Mouse (Mus musculus) midbrain, embryonic 16.5 days (tissue): Measurements from ENCODE around the gene Cngb1. TPM values are rescaled to one million over a fixed set of nuclear protein-coding genes. Genes with fewer than 3 reads are reported as not detected.

Source experiments
- ATAC-seq: fragments of 200-750 bp; cut with Nextera tagmentation; 2 replicates; pipeline ENCODE4 v1.8.0; 2017; ENCODE audit warnings: moderate TSS enrichment
- H3K27ac ChIP-seq: fragments of 300-500 bp; sonication (generic); 2 replicates; pipeline ENCODE4 v1.5.1; 2014; ENCODE audit warnings: mild to moderate bottlenecking, low read length, mixed read lengths
- H3K27me3 ChIP-seq: fragments of 300-500 bp; sonication (generic); 2 replicates; pipeline ENCODE4 v1.6.1; 2014; ENCODE audit warnings: low read depth, low read length, mixed read lengths; ENCODE audit not compliant: control insufficient read depth, insufficient read depth
- H3K36me3 ChIP-seq: fragments of 300-500 bp; sonication (generic); 2 replicates; pipeline ENCODE4 v1.6.1; 2014; ENCODE audit warnings: mild to moderate bottlenecking, low read length, moderate library complexity, mixed read lengths; ENCODE audit not compliant: control insufficient read depth, insufficient read depth
- H3K4me1 ChIP-seq: fragments of 300-500 bp; sonication (generic); 2 replicates; pipeline ENCODE4 v1.6.1; 2014; ENCODE audit warnings: mild to moderate bottlenecking, low read length, mixed read lengths; ENCODE audit not compliant: control insufficient read depth, insufficient read depth
- H3K4me2 ChIP-seq: fragments of 300-500 bp; sonication (generic); 2 replicates; pipeline ENCODE4 v1.6.1; 2014; ENCODE audit warnings: mild to moderate bottlenecking, low read length, mixed read lengths
- H3K4me3 ChIP-seq: fragments of 300-500 bp; sonication (generic); 2 replicates; pipeline ENCODE4 v1.5.1; 2014; ENCODE audit warnings: low read depth, mild to moderate bottlenecking, low read length, moderate library complexity, mixed read lengths
- H3K9ac ChIP-seq: fragments of 300-500 bp; sonication (generic); 2 replicates; pipeline ENCODE4 v1.6.1; 2014; ENCODE audit warnings: low read depth, low read length, mixed read lengths
- H3K9me3 ChIP-seq: fragments of 300-500 bp; sonication (generic); replicated peaks from 2 replicates; pipeline ENCODE4 v1.6.1; 2014; ENCODE audit warnings: mild to moderate bottlenecking, low read length, mixed read lengths; ENCODE audit not compliant: control insufficient read depth, poor library complexity, severe bottlenecking
- WGBS: fragments of 180-500 bp; shearing (Covaris S2); extraction: QIAGEN DNeasy Blood & Tissue Kit; methylation state at CpG from one replicate; pipeline ENCODE4 v1.1.7; 2014; 5-methylcytosine and 5-hydroxymethylcytosine counted together
- polyA plus RNA-seq: library from polyadenylated mRNA; unstranded; fragments of >200 nt; fragmentation: Nextera tagmentation; extraction: Ambion mirVana; gene quantifications from 2 replicates; pipeline ENCODE4 v1.2.1, GENCODE M21; 2015

Gene Cngb1
- polyA plus RNA-seq, 1 experiment from 2014 or later = 0.51 TPM

DNA sequence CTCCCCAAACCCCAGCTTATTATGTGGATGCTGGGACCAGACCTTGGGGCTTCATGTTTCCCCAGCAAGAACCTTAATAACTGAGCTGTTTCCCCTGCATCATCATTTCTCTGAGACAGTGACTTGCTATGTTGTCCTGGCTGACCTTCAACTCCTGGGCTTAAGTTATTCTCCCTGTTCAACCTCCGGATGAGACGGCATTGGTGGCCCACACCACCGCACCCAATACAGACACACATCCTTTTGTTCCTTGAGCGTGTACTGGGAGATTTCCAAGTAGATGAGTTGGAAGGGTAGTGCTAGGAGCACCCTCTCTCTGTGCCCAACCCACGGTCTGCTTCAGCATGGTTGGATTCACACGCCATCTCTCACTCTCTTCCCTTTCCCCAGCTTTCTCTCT, 7.5 kb upstream of the Cngb1 start:
- H3K9ac ChIP-seq = no peak overlapping the region

DNA sequence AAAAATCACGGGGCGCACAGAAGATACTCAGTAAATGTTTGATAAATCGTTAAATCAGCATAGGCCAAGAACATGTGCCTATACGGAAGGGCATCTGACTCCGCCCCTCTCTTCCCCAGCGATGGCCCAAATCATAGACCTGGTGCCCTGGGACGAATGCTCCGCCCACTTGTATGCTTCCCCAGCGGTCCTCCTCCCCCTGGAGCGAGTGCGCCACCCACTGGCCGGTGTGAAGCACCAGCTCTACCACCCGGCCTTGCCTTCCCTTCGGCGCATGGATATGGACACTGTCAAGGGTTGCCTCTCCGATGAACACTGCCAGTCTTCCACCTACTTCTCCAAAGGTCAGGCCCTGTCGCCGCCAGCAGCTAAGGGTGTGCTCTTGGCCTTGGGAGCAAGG, 6.5 kb upstream of the Cngb1 start:
- WGBS = 66% methylated on average over 18 of the region's 18 CpGs
- no peaks in the 10 kb centered on the region for H3K27me3 ChIP-seq
- H3K9me3 ChIP-seq = no peaks in the 10 kb centered on the region
- no peak for ATAC-seq
- H3K4me3 ChIP-seq = no peak overlapping the region
- H3K27ac ChIP-seq = no peak overlapping the region
- H3K36me3 ChIP-seq = no peaks in the 10 kb centered on the region
- no peak overlapping the region for H3K9ac ChIP-seq
- no peak overlapping the region for H3K4me2 ChIP-seq
- peaks cover 6% of the 10 kb centered on the region; the same call in 1 of the 2 replicates for H3K4me1 ChIP-seq

More for the DNA sequence above, 7.5 kb upstream of the Cngb1 start:
- no peak overlapping the region for H3K27ac ChIP-seq
- no peak for ATAC-seq
- no peaks in the 10 kb centered on the region for H3K36me3 ChIP-seq
- H3K4me1 ChIP-seq = peaks cover 6% of the 10 kb centered on the region; the same call in 1 of the 2 replicates
- H3K4me2 ChIP-seq = no peak overlapping the region
- H3K9me3 ChIP-seq = no peaks in the 10 kb centered on the region
- no peak overlapping the region for H3K4me3 ChIP-seq
- 89% methylated on average over 6 of the region's 6 CpGs for WGBS
- H3K27me3 ChIP-seq = no peaks in the 10 kb centered on the region

DNA sequence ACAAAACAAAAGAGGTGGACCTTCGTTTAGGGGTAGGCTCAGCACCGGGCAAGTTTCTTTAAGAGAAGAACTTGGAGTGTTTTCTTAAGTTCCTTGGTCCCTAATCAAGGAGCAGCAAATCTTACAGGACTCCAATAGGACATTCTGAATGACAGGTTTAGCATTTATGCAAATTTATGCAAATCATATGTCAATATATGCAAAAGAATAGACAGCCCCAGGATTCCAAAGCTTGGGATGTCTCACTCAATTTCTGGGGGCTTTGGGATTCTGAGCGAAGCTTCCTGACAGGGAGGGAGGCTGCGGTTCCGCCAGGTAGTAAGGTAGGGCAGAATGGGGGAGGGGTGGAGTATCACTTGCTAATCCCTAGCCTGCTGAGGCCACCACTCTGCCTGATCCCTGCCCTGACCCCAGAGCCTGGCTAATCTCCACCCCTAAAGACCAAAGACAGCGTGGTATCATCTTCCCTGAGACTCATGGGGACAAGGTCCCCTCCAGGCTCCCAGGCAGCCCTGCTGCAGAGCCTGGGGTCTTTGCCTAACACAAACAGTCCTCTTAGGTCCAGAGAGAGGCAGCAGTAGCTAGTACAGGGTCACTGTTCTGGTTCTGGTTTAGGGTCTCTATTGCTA, 4.1 kb upstream of the Cngb1 start, which contains the start of gene Tepp:
Gene Tepp (plus strand): TSS at position 225 of the 629 bp plus-strand sequence.
- H3K36me3 ChIP-seq = no peaks in the 10 kb centered on the region
- 0 out of 2 replicates have a peak within 1 kb of the TSS, but pooled peaks have one; percentile 30 for H3K9ac ChIP-seq
- 0 out of 2 replicates have a peak, but pooled peaks have one; percentile 32 for ATAC-seq
- no peak within 1 kb of the TSS for H3K27ac ChIP-seq
- H3K4me3 ChIP-seq = no peak within 1 kb of the TSS
- no peaks in the 10 kb centered on the region for H3K9me3 ChIP-seq
- peaks cover 8% of the 10 kb centered on the region; the same call in 1 of the 2 replicates for H3K4me1 ChIP-seq
- H3K4me2 ChIP-seq = 0 out of 2 replicates have a peak within 1 kb of the TSS, but pooled peaks have one; percentile 18
- 20% methylated on average over 6 of the region's 6 CpGs for WGBS
- H3K27me3 ChIP-seq = no peaks in the 10 kb centered on the region

DNA sequence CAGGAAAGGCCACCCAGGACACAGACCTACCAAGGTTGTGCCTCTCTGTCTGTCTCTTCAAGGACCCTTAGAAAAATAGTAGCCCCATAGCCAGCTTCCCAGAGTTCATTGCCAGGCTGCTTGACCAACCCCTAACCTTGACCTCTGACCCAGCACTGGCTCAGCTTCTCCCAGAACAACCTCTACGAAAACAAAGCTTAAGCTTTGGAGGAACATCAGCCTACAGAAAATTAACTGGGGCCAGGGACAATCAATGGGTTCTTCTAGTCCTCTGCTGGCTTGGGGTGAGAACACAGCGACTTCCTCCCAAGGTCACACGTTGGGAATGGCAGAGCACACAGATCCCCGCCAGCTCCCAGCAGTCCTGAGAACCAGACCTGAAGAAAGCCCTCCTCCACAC, 859 bp downstream of the Cngb1 start:
- Histone ChIP-seq H3K4me3 (no peak overlapping the region), H3K27ac (no peak overlapping the region), H3K4me1 (peaks cover 5% of the 10 kb centered on the region; the same call in 1 of the 2 replicates), H3K9me3 (no peaks in the 10 kb centered on the region), H3K9ac (no peak overlapping the region), H3K27me3 (no peaks in the 10 kb centered on the region), H3K36me3 (no peaks in the 10 kb centered on the region), H3K4me2 (no peak overlapping the region)
- ATAC-seq = no peak
- WGBS = 77% methylated on average over 4 of the region's 4 CpGs

DNA sequence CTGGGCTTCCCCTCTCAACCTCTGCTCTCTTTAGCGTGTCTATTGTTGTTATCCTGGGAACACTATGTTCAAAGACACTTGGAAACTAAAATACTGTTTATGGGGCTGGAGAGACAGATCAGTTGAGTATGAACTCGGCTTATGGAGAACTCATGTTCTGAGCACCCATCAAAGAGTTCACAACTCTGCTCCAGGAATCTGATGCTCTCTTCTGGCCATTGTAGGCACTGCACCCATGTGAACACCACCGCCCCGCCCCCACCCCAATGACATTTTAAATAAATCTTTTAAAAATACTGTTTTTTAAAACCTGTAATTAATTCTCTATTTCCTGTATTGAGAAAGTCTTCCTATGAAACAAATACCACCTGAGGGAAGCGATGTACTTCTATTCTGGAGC, 4.0 kb downstream of the Cngb1 start:
- H3K4me3 ChIP-seq = no peak overlapping the region
- H3K9me3 ChIP-seq = no peaks in the 10 kb centered on the region
- WGBS = 20% methylated on average over 5 of the region's 5 CpGs
- H3K4me1 ChIP-seq = peaks cover 2% of the 10 kb centered on the region; the same call in 1 of the 2 replicates
- H3K9ac ChIP-seq = no peak overlapping the region
- H3K27ac ChIP-seq = no peak overlapping the region
- no peaks in the 10 kb centered on the region for H3K36me3 ChIP-seq
- no peaks in the 10 kb centered on the region for H3K27me3 ChIP-seq
- ATAC-seq = no peak
- H3K4me2 ChIP-seq = no peak overlapping the region

DNA sequence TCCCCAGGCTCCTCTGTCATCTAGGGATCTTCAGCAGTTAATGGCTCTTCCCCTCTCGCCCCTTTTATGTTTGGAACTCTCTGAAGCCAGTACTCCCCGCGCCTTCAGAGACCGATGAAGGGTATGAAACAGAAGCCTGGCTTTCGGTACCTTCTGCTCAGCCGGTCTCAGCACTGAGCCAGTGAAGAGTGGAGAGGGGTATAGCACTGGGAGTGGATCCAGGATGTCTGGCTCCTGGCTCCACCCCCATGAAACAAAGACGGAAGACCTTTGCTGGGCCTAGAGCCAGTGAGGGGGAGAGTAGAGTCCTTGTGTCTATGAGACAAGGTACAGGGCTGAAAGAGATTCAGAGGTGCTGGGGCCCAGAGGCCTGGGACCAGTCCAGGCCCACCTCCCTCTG, 12.5 kb downstream of the Cngb1 start:
- H3K36me3 ChIP-seq = no peaks in the 10 kb centered on the region
- no peak overlapping the region for H3K4me3 ChIP-seq
- no peaks in the 10 kb centered on the region for H3K4me1 ChIP-seq
- no peak for ATAC-seq
- H3K9ac ChIP-seq = no peak overlapping the region
- no peaks in the 10 kb centered on the region for H3K27me3 ChIP-seq
- no peak overlapping the region; the same call in 1 of the 2 replicates for H3K27ac ChIP-seq
- 64% methylated on average over 7 of the region's 7 CpGs for WGBS
- H3K9me3 ChIP-seq = no peaks in the 10 kb centered on the region
- H3K4me2 ChIP-seq = no peak overlapping the region

DNA sequence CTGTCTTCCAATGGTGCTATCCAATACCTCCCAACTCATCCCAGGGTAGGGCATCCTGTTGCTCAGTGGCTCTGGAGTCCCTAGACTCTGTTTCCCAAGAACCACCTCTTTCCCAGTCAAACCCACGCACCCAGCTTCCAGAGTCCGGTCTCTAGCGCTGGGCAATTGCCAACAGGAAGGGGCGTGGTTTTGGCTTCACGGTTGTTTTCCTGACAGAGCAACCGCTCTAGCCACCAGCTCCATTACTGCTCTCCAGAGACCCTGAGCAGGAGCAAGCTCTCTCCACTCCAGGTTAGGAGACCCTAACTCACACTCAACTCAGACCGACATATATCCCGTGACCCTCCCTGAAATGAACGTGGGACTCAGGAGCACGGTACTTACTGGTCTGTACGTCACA, 13.2 kb downstream of the Cngb1 start:
- Histone ChIP-seq H3K4me3 (no peak overlapping the region), H3K27me3 (no peaks in the 10 kb centered on the region), H3K27ac (no peak overlapping the region), H3K36me3 (no peaks in the 10 kb centered on the region), H3K4me2 (no peak overlapping the region), H3K9me3 (no peaks in the 10 kb centered on the region), H3K9ac (no peak overlapping the region), H3K4me1 (no peaks in the 10 kb centered on the region)
- 83% methylated on average over 11 of the region's 11 CpGs for WGBS
- ATAC-seq = no peak

DNA sequence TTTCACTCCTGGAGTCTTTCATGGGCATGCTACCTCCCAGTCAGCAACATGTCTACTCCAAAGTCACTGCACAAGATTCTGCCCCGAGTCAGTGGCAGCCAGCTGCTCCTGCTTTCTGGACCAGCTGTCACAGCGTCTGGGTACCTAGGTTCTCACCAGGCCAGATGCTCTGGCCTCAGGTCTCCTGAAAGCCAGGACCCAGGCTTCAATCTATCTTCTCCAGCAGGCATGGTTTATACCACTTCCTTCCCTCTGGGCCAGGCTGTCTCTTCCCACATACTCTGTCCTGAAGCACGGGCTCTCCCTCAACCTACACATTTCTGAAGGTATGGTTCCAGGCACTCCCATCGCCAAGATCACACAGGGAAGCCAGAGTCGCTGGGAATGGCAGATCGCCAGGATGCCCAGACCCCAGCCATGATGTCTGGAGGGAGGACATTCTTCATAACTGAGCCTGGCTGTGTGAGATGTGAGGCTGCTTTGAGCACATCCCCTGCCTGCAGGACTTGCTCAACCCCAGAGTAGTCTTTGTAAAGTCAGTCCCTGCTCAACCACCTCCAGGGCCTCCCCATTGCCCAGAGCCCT, 17.2 kb downstream of the Cngb1 start:
- Histone ChIP-seq H3K4me1 (no peaks in the 10 kb centered on the region), H3K9ac (no peak overlapping the region), H3K36me3 (no peaks in the 10 kb centered on the region), H3K4me3 (no peak overlapping the region), H3K4me2 (no peak overlapping the region), H3K27me3 (no peaks in the 10 kb centered on the region), H3K27ac (no peak overlapping the region), H3K9me3 (no peaks in the 10 kb centered on the region)
- 68% methylated on average over 6 of the region's 6 CpGs for WGBS
- ATAC-seq = no peak

DNA sequence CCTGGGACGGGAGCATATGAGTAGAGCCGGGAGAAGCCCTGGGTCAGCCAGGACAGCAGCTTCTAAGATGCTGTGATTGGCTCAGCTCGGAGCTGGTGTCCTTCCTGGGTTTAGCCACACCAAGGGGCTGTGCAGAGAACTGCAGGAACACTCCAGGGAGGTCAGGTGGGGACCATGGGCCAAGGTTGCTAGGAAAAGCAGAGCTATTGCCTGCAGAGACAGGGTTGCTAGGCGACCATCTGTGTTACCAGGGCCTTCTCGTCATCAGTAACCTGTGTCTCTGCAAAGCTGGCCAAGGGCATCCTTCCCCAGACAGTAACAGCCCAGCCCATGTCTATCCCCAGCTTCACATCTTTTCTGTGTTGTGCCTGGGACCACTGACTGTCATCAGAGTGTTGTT, 24.9 kb downstream of the Cngb1 start:
- H3K27ac ChIP-seq = peak overlapping the region; percentile 31
- WGBS = 50% methylated on average over 5 of the region's 5 CpGs

More for the DNA sequence above, 24.9 kb downstream of the Cngb1 start:
- H3K4me2 ChIP-seq = no peak overlapping the region
- ATAC-seq = peak; percentile 80
- no peaks in the 10 kb centered on the region for H3K27me3 ChIP-seq
- no peaks in the 10 kb centered on the region for H3K9me3 ChIP-seq
- no peaks in the 10 kb centered on the region for H3K36me3 ChIP-seq
- H3K4me1 ChIP-seq = peaks cover 8% of the 10 kb centered on the region; the same call in 1 of the 2 replicates
- no peak overlapping the region for H3K9ac ChIP-seq
- H3K4me3 ChIP-seq = no peak overlapping the region
